Mouse (Mus musculus): ENCODE measurements around the gene Slc7a8.
A peak's percentile ranks its signal among the peaks of the same experiment; 100 is the strongest.

Gene Slc7a8

DNA sequence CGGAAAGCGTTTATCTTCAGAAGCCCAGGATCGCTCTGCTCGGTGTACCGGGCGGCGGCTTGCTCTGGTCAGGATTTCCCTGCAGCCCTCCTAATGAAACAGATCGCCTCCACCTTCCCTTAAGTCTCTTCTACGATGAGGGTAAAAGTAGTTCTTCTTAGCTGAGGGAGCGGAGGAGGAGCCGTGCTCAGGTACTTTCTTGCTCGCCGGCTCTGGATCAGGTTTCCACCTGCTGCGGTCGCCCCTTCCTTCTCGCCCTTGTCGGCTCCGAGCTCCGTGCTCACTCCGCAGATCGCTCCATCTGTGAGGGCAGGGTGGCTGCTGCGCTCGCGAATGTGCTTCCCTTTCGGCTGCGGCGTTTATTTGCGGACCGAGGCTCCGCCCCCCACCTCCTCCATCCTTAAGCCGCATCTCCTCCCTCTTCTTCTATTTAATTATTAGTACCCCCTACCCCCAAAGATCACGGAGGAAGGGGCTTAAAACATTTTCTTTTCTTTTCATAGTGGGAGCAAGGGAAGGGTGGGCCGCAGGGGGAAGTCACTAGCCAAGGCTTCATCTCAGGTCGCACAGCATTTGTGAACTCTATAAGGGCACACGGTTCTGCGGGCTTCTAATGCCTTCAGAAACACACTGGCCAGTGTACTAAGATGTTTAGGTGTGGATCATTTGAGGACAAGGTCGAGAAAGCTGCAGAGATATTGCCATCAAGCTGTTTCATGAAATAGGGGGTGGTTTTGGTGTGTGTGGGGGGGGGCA lies at the start of gene Slc7a8:
Gene Slc7a8, minus strand, starts transcription at position 337 of the 756 bp plus-strand sequence.
- DNase-seq, result peak; percentile 85

DNA sequence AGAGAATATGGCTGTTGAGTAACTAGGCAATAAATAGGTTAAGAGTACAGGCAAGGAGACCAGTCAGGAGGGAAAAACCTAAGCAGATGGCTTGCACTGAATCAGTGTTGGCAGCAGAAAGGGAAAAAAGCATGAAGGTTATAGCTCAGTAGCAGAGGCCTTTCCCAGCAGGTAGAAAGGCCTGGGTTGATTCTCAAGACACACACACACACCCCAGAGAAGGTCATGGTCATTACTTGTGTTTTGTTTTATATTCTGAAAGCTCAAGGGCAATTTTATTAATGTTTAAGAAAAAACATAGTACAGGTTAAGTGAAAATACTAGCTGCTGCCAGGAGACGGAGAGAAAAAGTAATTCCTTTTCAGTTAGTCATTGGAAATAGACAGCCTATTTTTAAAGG lies 42.0 kb upstream of the Slc7a8 start:
- peak; percentile 16 for DNase-seq

DNA sequence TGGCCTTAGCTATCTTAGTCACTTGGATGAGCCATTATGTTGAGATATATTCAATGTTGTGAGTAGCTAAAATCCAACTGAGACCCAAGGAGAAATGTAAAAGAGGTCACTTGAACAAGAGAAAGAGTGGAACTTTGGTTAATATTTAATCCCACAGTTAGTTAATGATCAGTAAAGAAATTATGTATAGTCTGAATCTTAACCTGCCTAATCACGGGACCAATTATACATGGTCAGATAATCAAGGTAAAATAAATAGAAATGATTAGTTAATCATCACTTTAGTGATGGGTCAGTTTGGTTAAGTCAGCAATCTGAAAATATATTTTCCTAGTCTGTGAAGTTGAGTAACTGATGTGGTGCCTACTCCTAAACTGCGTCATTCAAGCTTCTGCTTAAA lies 40.6 kb upstream of the Slc7a8 start:
- DNase-seq, result no peak

DNA sequence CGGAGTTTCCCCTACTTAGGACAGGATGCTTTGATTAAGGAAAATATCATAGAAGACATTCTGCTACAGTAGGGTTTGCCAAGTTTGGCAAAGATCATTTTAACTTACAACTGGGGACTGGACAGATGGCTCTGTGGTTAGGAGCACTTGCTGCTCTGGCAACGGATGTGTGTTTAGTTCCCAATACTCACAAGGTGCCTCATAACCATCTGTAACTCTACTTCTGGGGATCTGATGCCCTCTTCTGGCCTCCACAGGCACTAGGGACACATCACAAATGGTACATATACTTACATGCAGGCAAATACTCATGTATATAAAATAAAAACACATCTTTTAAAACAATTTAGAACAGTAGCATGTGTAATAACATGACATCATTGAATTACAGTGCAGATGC lies 36.0 kb upstream of the Slc7a8 start:
- DNase-seq, result peak; percentile 56

DNA sequence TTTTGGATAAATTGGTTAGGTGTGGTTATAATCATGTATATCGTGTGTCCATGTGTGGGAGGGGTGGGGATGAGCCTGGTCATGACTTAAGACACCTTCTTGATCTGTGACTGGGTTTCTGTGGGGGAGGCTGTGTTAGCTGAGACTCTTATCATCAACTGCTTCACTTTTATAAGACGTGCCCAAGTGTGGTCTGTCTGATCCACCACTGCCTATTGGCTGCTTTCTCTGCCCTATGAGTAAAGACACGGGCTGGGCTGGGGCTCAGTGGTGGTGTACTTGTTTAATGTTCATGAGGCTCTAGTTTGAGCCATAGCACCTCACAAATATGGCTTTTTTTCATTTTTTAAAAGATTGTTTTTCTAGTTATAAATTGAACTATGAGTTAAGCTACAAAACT lies 34.0 kb upstream of the Slc7a8 start:
- DNase-seq, result no peak

DNA sequence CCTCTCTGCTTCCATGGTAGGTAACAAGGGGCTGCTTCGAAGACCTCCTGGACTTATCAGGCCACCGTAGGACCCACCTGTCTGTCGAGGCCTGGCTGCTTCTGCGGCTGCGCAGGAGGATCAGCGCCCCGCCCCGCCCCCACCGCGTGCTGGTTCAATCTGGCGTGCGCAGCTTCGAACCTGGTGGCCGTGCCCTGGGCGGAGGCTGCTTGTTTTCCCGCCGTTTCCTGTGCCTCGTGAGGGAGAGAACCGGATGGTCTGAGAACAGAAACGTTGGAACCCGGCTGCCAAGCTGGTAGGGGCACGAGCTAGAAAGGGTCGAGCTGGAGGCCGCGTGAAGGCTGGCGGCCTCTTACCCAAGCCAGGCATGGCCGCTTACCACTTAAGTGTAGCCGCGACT lies 32.2 kb upstream of the Slc7a8 start, which contains the start of gene Rnf212b:
Gene Rnf212b, plus strand, starts transcription at position 151 of the 400 bp plus-strand sequence.
- DNase-seq, result no peak

DNA sequence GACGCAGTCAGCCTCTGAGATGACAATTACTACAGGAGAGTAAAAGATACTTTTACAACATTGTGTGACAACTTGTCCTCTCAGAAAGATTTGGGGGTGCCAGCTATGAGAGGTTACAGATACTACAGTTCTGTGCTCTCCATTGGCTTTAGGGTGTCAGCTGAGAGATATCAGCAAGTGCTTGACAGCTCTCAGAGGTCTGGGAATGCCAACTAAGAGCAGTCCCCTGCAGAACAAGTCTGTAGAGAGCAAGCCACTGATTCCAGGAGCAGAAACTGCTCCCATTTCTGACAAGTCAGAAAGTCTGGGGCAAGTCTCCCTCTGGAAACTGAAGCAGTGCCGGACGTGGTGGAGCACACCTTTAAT lies 27.9 kb upstream of the Slc7a8 start:
- no peak for DNase-seq

DNA sequence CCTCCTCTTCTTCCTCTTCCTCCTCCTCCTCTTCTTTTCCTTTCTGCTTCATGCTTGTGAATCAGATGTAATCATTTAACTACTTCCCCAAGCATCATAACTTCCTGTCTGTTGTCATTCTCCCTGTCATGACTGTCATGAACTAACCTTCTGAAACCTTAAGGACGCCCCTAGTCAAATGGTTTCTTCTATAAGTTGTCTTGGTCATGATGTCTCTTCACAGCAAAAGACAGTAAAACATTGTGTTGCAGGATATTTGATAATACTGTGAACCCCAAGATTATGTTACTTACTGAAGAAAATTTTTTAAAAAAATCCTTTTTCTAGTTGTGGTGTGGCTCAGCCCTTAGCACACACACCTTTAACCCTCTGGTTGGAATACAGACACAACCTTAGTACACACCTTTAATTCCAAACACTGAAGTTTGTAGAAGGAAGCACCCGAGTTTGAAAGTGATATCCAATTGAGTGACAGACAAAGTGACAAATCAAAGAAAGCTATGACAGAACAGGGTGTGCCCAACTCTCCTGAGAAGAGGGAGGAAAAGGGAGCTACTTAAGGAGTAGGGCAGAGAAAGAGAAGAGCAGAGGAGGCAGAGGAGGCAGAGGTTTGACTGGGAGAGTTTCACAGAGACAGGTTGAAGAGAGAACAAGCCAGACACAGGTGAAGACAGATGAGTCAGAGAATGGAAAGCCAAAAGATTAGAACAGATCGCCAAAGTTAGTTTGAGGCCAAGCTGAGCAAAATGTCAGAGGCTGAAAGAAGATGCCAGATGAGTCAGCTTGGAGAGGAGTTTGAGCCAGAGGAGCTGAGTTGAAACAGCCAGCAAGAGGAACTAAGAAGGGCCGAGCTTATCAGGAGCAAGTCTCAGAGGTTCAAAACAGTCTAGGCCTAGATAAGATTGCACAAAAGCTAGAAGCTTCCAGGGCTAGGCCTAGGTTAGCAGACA lies 27.2 kb upstream of the Slc7a8 start:
- DNase-seq, result no peak

DNA sequence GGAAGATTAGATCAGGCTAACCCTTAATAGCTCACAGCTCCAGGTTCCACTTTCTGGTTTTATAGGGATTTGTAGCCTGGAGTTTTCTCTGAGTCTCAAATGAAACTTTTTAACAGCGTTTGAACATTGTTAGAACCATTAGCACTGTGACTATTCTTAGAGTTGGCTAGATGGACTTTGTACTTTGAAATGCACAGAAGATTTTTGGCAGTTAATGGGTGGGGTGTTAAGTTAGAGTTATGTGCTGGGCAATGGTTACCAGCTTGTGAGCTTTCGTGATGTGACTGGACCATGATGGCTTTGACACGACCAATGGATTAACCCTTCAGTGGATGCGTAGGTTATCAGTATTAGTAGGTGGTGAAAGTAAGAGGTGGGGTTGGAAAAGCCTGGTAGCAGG lies 24.4 kb upstream of the Slc7a8 start:
- no peak for DNase-seq

DNA sequence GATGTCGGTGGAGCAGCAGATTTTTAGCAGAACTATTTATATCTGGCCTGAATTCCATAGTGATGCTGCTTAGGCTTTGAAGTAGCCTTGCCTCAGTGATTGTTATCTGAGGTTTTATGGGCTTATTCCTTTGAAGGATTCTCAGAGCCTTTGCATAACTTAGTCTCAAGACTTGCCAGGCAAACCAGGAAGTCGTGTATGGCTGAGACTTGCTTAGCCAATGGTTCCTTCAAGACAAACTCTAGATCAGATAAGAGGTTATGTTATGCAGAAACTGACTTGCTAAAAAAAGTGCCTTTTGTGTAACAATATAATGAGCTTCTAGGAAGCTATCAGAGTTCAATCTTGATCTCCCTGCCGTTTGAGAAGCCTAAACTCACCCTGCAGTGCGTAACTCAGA lies 20.7 kb upstream of the Slc7a8 start:
- DNase-seq, result no peak

DNA sequence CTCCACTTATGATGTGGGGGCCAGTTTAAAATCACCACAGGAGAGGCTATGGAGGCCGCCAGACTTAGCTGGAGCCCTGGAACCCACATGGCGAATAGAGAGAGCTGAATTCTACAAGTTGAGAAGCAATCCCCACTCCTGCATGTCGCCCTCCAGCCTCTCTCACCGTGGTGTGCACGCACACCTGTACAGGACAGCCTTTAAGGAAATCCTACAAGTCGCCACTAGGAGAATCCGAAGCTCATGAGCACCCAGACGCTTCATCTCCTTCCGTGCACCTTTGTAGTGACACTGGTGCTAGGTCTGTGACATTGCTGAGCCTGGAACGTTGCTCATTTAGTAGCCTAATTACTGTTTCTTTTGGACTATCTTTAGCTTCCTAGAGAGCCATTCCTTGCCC lies 17.9 kb upstream of the Slc7a8 start:
- no peak for DNase-seq

DNA sequence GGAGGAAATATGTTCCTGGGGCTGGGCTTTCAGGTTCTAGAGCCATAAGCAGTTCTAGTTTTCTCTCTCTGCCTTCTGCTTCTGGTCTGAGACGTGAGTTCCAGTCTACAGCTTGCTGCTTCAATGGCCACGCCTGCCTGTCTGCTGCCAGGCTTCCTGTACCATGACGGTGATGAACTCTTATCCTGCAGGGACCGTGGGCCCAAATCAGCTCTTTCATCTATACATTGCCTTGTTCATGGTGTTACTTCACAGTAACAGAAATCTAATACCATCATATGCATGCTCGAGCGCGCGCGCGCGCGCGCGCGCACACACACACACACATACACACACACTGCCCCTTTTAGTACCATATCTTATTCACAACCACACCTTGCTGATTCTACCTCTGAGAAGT lies 15.0 kb upstream of the Slc7a8 start:
- DNase-seq, result no peak

DNA sequence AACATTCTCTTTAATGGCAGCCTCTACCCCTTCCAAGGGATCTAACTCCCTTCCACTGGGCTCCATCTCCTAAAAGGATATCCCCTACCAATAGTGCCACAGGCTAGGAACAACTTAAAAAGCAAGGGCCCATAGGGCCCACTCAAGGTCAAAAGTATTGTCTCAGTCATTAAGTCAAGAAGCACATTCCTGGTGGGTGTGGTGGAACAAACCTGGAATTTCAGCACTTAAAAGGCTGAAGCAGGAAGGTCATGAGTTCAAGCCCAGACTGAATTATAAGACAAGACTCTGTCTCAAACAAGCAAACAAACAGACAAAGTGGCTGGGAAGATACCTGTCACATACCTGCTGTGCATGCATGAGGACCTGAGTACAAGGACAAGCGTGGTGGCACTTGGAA lies 14.2 kb upstream of the Slc7a8 start:
- DNase-seq, result no peak

DNA sequence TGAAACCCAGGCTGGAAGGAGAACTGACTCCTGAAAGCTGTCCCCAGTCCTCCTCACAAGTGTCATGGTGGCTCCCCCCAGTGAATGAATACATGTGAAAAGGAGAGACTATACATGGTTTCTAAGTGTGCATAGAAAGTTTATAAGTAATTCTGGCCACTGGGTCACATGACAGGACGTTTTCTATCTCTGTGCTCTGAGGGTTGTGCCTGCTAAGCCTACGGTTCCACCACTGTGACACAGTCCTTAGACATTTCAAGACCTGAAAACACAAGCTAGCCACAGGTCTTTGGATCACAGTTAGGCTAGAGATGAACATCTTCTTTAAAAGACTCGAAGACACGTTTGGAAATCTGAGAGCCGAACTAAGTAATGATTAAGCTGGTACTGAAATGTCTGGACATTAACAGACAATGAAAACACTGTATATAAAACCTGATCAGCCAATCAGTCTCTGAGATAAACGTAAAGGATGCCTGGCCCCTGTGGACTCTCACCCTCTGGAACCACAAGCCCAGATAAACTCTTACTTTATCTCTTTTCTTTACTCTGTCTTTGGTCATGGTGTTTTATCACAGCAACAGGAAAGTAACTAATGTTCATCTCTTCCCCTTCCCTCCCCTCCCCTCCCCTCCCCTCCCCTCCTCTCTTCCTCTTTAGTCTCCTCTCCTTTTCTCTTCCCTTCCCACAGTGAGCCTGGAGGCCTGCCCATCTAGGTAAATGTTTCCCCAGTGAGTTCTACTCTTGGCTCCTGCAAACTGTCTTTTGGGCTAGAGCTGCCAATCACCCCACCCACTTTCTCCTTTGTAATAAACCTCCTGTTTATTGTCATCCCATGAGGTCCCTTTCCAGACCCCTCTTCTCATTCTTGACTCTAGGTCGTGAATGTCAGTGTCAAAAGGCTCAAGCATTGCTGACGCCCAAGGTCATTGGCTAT lies 12.4 kb upstream of the Slc7a8 start:
- DNase-seq, result no peak

DNA sequence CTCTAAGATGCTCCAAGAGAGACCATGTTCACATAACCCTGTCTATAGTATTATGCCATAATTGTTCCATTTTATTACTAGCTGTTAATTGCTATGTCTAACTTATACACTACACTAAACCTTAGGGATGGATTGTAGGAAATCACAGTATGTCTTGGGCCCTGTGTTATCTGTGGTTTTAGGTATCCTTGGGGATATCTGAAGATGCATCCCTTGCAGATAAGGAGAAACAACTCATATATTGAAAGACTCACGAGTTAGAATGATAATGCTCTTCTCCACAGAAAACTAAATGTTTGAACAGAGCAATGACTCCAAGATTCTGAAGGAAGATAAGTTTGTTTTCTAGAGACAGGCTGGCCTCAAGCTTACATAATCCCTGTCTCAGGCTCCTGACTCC lies 11.6 kb upstream of the Slc7a8 start:
- DNase-seq, result no peak

DNA sequence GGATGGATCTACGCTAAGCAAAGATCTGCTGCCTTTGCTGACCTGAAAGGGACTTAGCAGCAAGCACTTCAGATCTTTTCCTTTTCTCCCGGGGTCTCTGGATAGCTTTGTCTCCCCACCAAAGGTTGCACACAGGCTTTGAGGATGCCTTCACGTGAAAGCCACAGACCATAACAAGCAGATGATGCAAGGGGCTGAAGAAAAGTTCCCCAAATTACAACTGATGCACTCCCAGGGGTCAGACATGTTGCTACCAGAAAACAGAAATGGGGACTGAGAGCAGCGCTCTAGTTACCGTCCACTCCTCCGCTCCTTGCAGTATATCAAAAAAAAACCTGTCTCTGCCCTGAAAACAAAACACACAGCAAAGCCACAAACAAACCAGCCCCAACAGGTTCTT lies 10.4 kb upstream of the Slc7a8 start:
- no peak for DNase-seq

DNA sequence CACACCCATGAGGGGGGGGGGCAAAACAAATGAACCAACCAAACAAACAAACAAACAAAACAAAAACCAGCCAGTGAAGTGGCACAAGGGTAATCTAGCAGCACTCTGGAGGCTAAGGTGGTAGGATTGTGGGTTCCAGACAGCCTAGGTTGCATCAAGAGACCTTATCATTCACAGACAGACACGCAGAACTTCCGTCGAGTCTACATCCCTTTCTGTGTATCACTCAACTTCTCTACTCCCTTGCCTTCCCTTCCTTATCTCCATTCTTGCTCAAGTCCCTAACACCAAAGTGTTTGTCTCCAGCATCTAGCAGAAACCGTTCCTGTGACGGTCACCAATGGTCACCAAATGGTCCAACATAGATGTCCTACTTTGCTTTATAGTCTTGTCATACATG lies 6.5 kb upstream of the Slc7a8 start:
- DNase-seq, result no peak

DNA sequence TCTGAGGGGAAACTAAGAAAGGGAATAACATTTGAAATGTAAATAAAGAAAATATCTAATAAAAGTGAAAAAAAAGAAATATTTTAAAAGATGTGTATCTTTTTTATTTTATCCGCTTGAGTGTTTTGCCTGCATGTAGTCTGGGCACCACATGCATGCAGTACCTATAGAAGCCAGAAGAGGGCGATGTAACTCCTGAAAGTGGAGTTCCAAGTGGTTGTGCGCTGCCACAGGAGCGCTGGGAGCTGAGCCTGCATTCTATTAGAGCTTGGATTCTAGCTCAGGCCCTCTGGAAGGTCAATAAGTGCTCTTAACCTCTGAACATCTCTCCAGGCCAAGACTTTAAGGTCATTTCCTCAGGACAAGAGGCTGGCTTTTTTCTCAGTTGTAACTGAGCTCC lies 5.5 kb upstream of the Slc7a8 start:
- DNase-seq, result no peak

DNA sequence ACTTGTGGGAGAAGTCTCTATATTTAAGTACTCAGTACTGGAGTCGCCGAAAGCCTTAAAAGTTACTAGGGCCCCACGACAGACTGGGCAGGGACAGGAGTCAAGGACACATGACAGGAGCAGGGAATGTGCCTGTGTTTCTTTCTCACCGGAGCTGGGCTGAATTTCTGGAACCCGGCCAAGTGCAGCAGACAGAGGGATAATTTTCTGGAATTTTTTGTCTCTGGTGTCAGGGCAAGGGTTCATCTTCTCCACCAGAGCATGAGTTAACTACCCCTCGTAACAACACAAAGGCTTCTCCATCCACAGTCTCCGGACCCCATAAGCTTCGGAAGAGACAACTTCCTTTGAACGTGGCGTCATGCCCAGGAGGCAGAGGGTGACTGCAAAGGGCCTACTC lies 4.7 kb upstream of the Slc7a8 start:
- peak; percentile 78 for DNase-seq

DNA sequence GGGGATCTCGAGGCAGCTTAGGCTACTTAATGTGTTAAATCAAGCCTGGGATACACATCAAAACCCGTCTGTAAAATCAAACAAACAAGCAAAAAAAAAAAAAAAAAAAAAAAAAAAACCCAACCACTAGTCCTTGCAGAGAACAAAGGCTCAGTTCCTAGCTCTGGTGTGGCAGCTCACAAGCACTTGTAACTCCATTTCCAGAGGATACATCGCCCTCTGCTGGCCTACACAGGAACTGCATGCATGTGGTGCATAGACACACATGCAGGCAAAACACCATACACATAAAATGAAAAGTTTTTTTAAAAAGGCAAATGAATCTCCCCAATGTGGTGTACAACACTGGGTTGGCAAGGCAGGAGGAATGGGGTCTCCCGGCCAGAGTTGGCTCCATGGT lies 4.2 kb upstream of the Slc7a8 start:
- DNase-seq, result peak; percentile 84

DNA sequence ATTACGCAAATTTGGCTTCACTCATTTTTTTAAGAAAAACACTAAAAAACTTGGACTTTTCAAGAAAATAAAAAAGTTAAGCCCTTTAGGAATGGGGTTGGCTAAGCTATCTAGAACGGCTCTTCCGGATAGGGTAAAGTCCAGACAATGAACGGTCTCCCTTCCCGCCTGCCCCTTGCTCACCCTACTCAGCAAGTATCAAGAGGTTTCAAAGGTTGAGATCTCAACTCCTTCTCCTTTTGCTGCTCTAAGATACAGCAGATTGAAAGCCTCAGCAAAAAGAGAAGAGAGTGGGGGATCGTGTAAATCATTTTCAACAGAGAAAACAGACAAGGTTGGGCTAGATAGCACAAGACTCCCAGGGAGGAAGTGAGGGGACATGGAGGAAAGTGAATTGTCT lies 1.2 kb upstream of the Slc7a8 start:
- peak; percentile 40 for DNase-seq

DNA sequence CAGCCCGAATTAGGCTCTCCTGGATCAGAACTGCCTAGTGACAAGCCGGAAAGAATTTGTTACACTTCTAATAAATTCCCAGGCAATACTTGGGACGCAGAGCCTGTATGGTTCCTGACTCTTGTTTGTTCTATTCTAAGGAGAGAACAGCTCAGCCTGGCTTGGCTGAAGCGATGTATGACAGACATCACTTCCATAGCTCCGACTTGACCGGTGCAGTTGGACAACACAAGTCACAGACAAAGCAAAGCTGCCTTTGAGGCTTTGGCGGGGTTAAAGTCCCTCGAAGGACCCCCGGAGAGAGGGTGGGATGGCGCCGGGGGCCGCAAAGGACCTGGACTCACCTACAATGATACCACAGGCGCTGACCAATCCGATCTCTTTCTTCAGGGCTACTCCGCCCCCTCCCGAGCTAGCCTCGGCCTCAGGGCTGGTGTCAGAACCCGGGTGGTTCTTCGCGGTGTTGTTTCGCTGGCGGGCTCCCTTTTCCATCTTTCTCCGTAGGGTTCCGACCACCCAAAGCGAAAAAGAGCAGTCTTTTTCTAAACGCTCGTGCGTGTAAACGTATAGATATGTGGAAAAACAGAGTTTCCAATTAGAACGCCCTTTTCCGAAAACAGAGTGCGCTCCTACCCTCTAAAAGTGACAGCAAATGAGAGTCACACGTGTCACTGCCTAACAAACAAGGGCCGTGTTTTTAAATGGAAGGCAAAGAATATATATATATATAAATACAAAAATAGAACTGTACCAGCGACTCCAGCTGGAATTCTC lies 723 bp downstream of the Slc7a8 start:
- peak; percentile 78 for DNase-seq

Measured in kidney, postnatal 10 days (tissue).